Mouse (Mus musculus): ENCODE measurements at regions not wholly inside any gene's neighbourhood (a gene's known extent, or its start where the extent isn't known, plus 50 kb on each side); places are given as distances from the start of the nearest gene placed in this dataset.

GRCm38 (mm10) chr3:143001952-143002351 lies 120.1 kb upstream of the Pkn2 start:
- WGBS: 54% methylated on average over 5 of the region's 5 CpGs
- DNase-seq: no peak

DNA sequence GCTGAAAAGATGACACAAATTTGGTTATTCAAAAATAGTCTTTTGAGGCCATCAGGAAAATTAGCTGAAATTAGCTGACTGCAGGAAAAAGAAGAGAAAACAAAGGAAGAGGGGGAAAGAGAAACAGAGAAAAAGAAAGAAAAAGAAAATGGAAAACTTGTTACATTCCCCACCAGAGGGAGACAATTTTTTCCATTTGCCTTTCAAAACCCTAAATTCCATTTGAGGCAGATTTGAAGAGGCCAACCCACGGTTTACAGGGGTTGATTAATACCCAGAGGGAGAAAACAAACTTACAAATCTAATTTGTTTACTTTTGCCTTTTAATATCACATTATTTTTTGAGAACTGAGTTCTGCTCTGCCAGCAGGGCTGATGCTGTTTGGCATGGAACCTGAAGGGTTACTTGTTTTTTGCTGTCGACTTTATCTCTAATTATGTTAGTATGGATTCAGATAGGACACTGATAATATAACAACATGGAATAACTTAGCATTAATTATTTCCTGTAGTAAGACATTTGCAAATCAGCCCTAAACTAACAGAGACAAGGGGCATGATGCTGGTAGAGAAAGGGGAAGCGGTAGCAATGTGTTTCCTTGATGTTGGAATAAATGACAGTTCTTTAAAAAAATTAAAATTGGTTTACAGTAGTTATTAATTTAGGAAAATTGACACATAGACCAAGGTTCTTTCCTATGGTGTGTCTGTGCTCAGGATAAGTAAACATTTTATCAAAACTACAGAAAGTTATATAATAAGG lies 114.4 kb upstream of the Pkn2 start:
- DNase-seq: no peak
- no peak for TF ChIP-seq CTCF (IDR thresholded peaks at IDR 0.05; ENCODE audit: insufficient read depth, low read length)
- TF ChIP-seq POLR2A (IDR thresholded peaks at IDR 0.05; ENCODE audit: borderline replicate concordance, extremely low read depth, low read depth, low read length): no peak
- Histone ChIP-seq H3K4me1 (ENCODE audit: control insufficient read depth, insufficient read depth, low read length) (no peaks in the 10 kb centered on the region), H3K4me3 (replicated peaks; ENCODE audit: extremely low read depth, low read depth, low read length) (no peak overlapping the region)
- 46% methylated on average over 3 of the region's 3 CpGs for WGBS

More at GRCm38 (mm10) chr3:143001952-143002351, 120.1 kb upstream of the Pkn2 start:
- no peak overlapping the region for H3K4me3 ChIP-seq (replicated peaks; ENCODE audit: extremely low read depth, low read depth, low read length)
- no peaks in the 10 kb centered on the region for H3K4me1 ChIP-seq (ENCODE audit: control insufficient read depth, insufficient read depth, low read length)
- TF ChIP-seq CTCF (IDR thresholded peaks at IDR 0.05; ENCODE audit: insufficient read depth, low read length): no peak
- no peak for TF ChIP-seq POLR2A (IDR thresholded peaks at IDR 0.05; ENCODE audit: borderline replicate concordance, extremely low read depth, low read depth, low read length)

- no peak for DNase-seq
- TF ChIP-seq CTCF (IDR thresholded peaks at IDR 0.05; ENCODE audit: insufficient read depth, low read length) (no peak), POLR2A (IDR thresholded peaks at IDR 0.05; ENCODE audit: borderline replicate concordance, extremely low read depth, low read depth, low read length) (no peak)
- H3K4me3 ChIP-seq (replicated peaks; ENCODE audit: extremely low read depth, low read depth, low read length): no peak overlapping the region
- H3K4me1 ChIP-seq (ENCODE audit: control insufficient read depth, insufficient read depth, low read length): no peaks in the 10 kb centered on the region
- WGBS: 81% methylated on average over 5 of the region's 5 CpGs
These were observed 102.7 kb upstream of the Pkn2 start for GRCm38 (mm10) chr3:142984547-142984946.

GRCm38 (mm10) chr3:142981221-142981620 lies 99.4 kb upstream of the Pkn2 start:
- no peak for DNase-seq
- 84% methylated on average over 3 of the region's 3 CpGs for WGBS
- Histone ChIP-seq H3K4me1 (ENCODE audit: control insufficient read depth, insufficient read depth, low read length) (no peaks in the 10 kb centered on the region), H3K4me3 (replicated peaks; ENCODE audit: extremely low read depth, low read depth, low read length) (no peak overlapping the region)
- TF ChIP-seq CTCF (IDR thresholded peaks at IDR 0.05; ENCODE audit: insufficient read depth, low read length): no peak
- no peak for TF ChIP-seq POLR2A (IDR thresholded peaks at IDR 0.05; ENCODE audit: borderline replicate concordance, extremely low read depth, low read depth, low read length)

GRCm38 (mm10) chr3:142979161-142979560 lies 97.4 kb upstream of the Pkn2 start:
- 19% methylated on average over 4 of the region's 4 CpGs for WGBS
- Histone ChIP-seq H3K4me3 (replicated peaks; ENCODE audit: extremely low read depth, low read depth, low read length) (no peak overlapping the region), H3K4me1 (ENCODE audit: control insufficient read depth, insufficient read depth, low read length) (no peaks in the 10 kb centered on the region)
- no peak for DNase-seq
- TF ChIP-seq POLR2A (IDR thresholded peaks at IDR 0.05; ENCODE audit: borderline replicate concordance, extremely low read depth, low read depth, low read length) (no peak), CTCF (IDR thresholded peaks at IDR 0.05; ENCODE audit: insufficient read depth, low read length) (no peak)

DNA sequence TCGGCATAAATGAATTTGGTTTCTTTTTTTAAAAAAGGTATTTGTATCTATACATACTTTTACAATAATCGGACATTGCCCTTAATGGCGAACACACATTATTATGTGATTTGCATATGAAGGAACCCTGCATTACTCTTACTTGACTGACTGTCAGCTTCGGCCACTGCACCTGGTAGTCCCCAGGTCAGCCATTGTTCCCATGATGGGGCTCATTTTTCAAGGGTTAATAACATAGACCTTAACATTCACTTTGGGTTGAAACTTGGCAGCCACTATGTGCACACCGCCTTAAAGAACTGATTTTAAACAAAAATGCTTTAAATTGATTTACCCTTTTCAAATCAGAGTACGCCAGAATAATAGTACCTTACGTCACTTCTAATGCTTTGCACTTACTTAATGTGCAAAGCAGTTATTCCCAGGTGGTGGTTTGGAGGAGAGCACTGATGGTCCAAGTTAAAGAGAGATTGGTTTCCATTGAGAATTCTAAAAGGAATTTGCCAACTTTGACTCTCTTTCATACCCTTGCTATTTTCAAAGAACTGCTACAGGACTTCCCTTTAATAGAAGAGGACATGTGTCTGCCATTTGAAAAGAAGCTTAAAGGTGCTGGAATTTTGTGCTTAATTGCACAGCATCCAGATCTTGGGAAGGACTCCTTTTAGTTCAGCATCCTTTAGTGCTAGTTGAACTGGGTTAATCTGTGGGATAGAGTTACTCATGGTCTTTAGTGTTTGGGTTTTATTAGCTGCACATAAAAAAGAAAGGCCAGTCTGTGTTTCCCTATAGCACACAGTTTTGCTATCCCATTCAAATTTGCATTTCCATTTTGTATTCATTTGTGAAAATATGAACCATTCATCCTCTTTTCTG lies 95.0 kb upstream of the Pkn2 start:
- no peaks in the 10 kb centered on the region for H3K4me1 ChIP-seq (ENCODE audit: control insufficient read depth, insufficient read depth, low read length)
- WGBS: 92% methylated on average over 7 of the region's 7 CpGs
- no peak for DNase-seq
- H3K4me3 ChIP-seq (replicated peaks; ENCODE audit: extremely low read depth, low read depth, low read length): no peak overlapping the region
- TF ChIP-seq POLR2A (IDR thresholded peaks at IDR 0.05; ENCODE audit: borderline replicate concordance, extremely low read depth, low read depth, low read length) (no peak), CTCF (IDR thresholded peaks at IDR 0.05; ENCODE audit: insufficient read depth, low read length) (no peak)

DNA sequence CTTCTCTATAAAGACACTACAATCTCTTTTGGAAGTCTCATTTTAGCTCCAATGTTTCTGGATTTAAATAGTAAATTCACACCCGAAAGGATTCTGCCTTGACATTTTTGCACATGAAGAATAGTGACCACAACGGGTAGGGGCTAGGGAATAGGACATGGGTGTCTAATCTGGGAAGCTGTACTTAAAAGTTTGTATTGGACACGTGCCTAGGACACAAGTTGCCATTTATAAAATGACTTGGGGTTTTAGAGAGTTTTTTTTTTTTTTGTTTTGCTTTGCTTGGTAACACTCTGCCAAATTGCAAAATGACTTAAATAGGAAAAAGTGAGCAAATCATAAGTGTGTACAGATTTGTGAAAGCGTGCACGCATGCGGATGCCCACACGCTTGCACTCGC lies 93.8 kb upstream of the Pkn2 start:
- Histone ChIP-seq H3K4me1 (ENCODE audit: control insufficient read depth, insufficient read depth, low read length) (no peaks in the 10 kb centered on the region), H3K4me3 (replicated peaks; ENCODE audit: extremely low read depth, low read depth, low read length) (no peak overlapping the region)
- TF ChIP-seq CTCF (IDR thresholded peaks at IDR 0.05; ENCODE audit: insufficient read depth, low read length) (no peak), POLR2A (IDR thresholded peaks at IDR 0.05; ENCODE audit: borderline replicate concordance, extremely low read depth, low read depth, low read length) (no peak)
- 64% methylated on average over 8 of the region's 8 CpGs for WGBS
- DNase-seq: no peak

DNA sequence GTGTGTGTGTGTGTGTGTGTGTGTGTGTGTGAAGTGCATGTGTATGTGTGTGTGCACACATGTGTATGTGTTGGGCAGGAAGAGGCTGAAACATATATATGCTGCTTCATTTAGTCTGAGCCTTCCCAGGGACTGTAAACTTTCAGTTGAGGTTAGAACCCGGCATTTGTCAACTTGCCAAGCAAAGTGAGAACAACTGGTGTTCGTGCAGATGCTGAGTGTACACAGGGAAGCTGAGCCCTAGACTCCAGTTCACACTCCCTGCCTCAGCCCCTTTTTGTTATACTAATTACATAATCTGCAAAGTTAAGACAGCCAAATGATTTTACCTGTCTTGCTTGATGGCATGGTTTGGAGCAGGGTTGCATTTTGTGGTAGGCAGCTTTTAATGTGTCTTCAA lies 87.7 kb upstream of the Pkn2 start:
- WGBS: 23% methylated on average over 2 of the region's 2 CpGs
- TF ChIP-seq CTCF (IDR thresholded peaks at IDR 0.05; ENCODE audit: insufficient read depth, low read length) (no peak), POLR2A (IDR thresholded peaks at IDR 0.05; ENCODE audit: borderline replicate concordance, extremely low read depth, low read depth, low read length) (no peak)

DNA sequence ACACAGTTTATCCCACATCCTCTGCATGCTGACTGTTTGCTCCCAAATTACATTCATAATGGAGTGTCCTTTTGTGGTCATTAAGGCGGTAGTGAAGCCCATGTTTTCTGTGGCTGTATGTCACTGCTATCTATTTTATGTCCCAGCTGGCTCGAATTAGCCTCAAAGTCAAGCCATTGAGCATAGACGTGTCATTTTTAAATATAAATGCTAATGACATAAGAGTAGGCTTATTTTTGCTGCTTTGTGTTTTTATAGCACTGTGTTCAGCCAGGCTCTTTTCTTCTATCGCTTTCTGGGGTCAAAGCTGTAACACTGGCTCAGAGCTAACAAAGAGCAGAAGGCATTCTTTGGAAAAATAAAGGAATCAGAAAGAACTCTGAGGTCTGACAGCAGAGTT lies 83.8 kb upstream of the Pkn2 start:
- TF ChIP-seq POLR2A (IDR thresholded peaks at IDR 0.05; ENCODE audit: borderline replicate concordance, extremely low read depth, low read depth, low read length) (no peak), CTCF (IDR thresholded peaks at IDR 0.05; ENCODE audit: insufficient read depth, low read length) (no peak)
- H3K4me3 ChIP-seq (replicated peaks; ENCODE audit: extremely low read depth, low read depth, low read length): no peak overlapping the region
- no peak for DNase-seq
- WGBS: 74% methylated on average over 4 of the region's 4 CpGs
- no peaks in the 10 kb centered on the region for H3K4me1 ChIP-seq (ENCODE audit: control insufficient read depth, insufficient read depth, low read length)

More for the DNA sequence above, 87.7 kb upstream of the Pkn2 start:
- Histone ChIP-seq H3K4me3 (replicated peaks; ENCODE audit: extremely low read depth, low read depth, low read length) (no peak overlapping the region), H3K4me1 (ENCODE audit: control insufficient read depth, insufficient read depth, low read length) (no peaks in the 10 kb centered on the region)
- DNase-seq: no peak
